Mouse (Mus musculus): ENCODE measurements around the gene Tmem191c.

The Tmem191c gene

GRCm38 (mm10) chr16:17266113-17266512, 9.8 kb upstream of the Tmem191c start:
- no peak for DNase-seq (ENCODE audit: low spot score in 2 of 2)

GRCm38 (mm10) chr16:17267937-17268336, 7.9 kb upstream of the Tmem191c start:
- DNase-seq (ENCODE audit: low spot score in 2 of 2) = no peak

GRCm38 (mm10) chr16:17269872-17270271, 6.0 kb upstream of the Tmem191c start:
- no peak for DNase-seq (ENCODE audit: low spot score in 2 of 2)

- DNase-seq (ENCODE audit: low spot score in 2 of 2) = peak in 1 of 2 experiments; percentile 33
Observed at GRCm38 (mm10) chr16:17271124-17271523, 4.8 kb upstream of the Tmem191c start.

GRCm38 (mm10) chr16:17271856-17272255, 4.0 kb upstream of the Tmem191c start:
- DNase-seq (ENCODE audit: low spot score in 2 of 2) = no peak

GRCm38 (mm10) chr16:17276164-17277151, 581 bp downstream of the Tmem191c start:
- peak; percentile 91 to 92 for DNase-seq (ENCODE audit: low spot score in 2 of 2)

GRCm38 (mm10) chr16:17277342-17278211, 1.7 kb downstream of the Tmem191c start:
- peak; percentile 20 to 21 for DNase-seq (ENCODE audit: low spot score in 2 of 2)

GRCm38 (mm10) chr16:17280471-17280870, 4.6 kb downstream of the Tmem191c start:
- DNase-seq (ENCODE audit: low spot score in 2 of 2) = no peak

- no peak for DNase-seq (ENCODE audit: low spot score in 2 of 2)
Observed at GRCm38 (mm10) chr16:17283151-17283550, 7.3 kb downstream of the Tmem191c start.

- no peak for DNase-seq (ENCODE audit: low spot score in 2 of 2)
Observed at GRCm38 (mm10) chr16:17287103-17287502, 11.2 kb downstream of the Tmem191c start.

- no peak for DNase-seq (ENCODE audit: low spot score in 2 of 2)
Observed at GRCm38 (mm10) chr16:17291016-17291415, 15.1 kb downstream of the Tmem191c start.

- peak; percentile 54 to 65 for DNase-seq (ENCODE audit: low spot score in 2 of 2)
Observed at GRCm38 (mm10) chr16:17292751-17293150, 16.9 kb downstream of the Tmem191c start.

GRCm38 (mm10) chr16:17300818-17301217, 24.9 kb downstream of the Tmem191c start:
- DNase-seq (ENCODE audit: low spot score in 2 of 2) = peak; percentile 28 to 37

GRCm38 (mm10) chr16:17303521-17304245, 27.8 kb downstream of the Tmem191c start:
- peak; percentile 74 to 75 for DNase-seq (ENCODE audit: low spot score in 2 of 2)

GRCm38 (mm10) chr16:17307461-17307860, 31.6 kb downstream of the Tmem191c start:
- no peak for DNase-seq (ENCODE audit: low spot score in 2 of 2)

GRCm38 (mm10) chr16:17309036-17309435, 33.2 kb downstream of the Tmem191c start:
- DNase-seq (ENCODE audit: low spot score in 2 of 2) = no peak

- no peak for DNase-seq (ENCODE audit: low spot score in 2 of 2)
Observed at GRCm38 (mm10) chr16:17312531-17312930, 36.7 kb downstream of the Tmem191c start.

GRCm38 (mm10) chr16:17316554-17316953, 40.7 kb downstream of the Tmem191c start:
- no peak for DNase-seq (ENCODE audit: low spot score in 2 of 2)

GRCm38 (mm10) chr16:17321481-17321880, 45.6 kb downstream of the Tmem191c start:
- DNase-seq (ENCODE audit: low spot score in 2 of 2) = no peak

GRCm38 (mm10) chr16:17324745-17325144, 48.9 kb downstream of the Tmem191c start:
- DNase-seq (ENCODE audit: low spot score in 2 of 2) = no peak

GRCm38 (mm10) chr16:17326064-17326463, 50.2 kb downstream of the Tmem191c start:
- DNase-seq (ENCODE audit: low spot score in 2 of 2) = no peak

All from spleen, postnatal 36 days (tissue).